Mouse (Mus musculus) CD4-positive helper T cell, adult 2 months (primary cell): ENCODE measurements around the gene Plcl1.

ENCODE experiments used
- DNase-seq: peaks from one replicate; pipeline ENCODE4 v3.0.0-alpha.2; 2012; ENCODE audit warnings: low read depth, missing footprints, low spot score

Plcl1 gene

GRCm38 (mm10) chr1:55405272-55406022 lies at the start of gene Plcl1:
Gene Plcl1, plus strand, starts transcription at chr1:55405921.
- peak; percentile 96 for DNase-seq

GRCm38 (mm10) chr1:55362634-55363033 lies 43.1 kb upstream of the Plcl1 start:
- peak; percentile 8 for DNase-seq

DNA sequence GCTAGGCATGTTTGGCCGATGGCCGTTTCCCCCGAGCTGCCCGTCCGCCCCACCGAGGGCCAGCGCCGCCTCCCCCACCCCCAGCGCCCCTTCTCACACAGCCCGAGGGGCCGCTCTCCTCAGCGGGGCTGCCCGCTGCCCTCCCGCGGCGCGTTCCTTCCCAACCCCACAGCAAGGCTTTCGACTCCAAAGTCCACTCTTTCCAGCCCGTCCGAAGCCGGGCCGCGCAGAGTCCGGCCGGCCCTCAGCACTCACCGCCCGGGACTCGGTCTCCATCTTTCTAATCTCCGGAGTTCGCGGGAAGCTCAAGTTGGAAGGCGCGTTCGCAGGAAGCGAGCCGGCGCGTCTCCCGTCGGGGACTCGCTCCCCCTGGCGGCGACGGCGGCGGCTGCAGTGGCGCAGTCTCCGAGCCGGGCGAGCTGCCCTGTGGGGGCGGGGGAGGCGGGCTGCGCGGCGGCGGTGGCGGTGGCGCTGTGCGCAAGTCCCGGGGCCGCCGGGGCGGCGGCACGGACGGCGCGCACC lies 42.6 kb upstream of the Plcl1 start, which contains the start of gene Boll:
Gene Boll, minus strand, starts transcription at position 426 of the 522 bp plus-strand sequence.
- DNase-seq = peak; percentile 89

DNA sequence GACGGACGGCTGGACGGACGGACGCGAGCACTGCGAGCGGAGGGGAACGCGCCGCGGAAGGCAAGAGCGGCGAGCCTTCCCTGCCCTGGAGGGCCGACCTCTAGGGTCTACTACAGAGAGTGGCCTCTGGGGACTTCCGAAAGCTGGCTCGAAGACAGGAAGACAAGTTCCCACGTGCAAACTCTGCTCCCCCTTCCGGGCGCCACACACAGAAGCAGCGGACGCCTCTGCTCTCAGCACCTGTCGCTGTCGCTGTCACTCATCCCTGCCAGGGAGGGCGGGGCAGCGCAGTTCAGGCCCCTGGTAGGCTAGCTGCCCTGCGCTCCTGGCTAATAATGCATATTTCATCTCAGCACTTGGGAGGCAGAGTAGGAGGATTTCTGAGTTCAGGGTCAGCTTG lies 42.1 kb upstream of the Plcl1 start:
- DNase-seq = peak; percentile 89

DNA sequence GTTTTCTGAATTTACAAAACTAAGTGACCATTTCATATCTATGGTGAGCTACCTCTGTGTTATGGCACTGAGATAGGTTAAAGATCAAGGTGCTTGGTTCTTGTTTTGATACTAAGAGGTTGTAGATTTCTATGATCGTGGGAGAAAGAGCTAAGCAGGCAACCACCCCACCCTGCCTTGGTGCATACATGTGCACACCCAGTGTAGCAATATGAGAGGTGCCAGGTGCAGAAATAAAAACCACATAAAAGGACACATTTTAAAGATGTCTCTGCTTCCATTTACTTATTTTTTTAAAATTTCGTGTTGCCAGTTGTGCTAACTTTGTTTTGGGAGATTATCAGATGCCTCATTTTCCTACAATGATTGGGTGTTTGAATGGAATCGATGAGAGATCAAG lies 33.1 kb upstream of the Plcl1 start:
- DNase-seq = peak; percentile 31

DNA sequence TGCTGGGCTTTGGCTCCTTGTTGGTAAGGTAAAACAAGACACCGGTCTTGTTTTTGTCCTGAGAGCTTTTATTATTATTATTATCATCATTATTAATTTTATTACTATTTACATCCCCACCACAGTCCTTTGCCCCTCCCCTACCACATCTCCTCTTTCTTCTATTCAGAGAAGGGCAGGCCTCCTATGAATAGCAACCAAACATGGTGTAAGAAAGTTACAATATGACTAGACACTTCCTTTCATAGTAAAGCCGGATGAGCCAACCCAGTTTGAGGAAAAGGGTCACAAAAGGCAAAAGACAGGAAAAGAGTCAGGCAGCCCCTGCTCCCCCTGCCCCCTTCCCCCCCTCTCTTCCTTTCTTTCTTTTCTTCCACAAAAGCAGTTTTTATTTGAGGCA lies 25.2 kb upstream of the Plcl1 start:
- DNase-seq = no peak

GRCm38 (mm10) chr1:55383114-55383773 lies 22.5 kb upstream of the Plcl1 start:
- DNase-seq = peak; percentile 72

DNA sequence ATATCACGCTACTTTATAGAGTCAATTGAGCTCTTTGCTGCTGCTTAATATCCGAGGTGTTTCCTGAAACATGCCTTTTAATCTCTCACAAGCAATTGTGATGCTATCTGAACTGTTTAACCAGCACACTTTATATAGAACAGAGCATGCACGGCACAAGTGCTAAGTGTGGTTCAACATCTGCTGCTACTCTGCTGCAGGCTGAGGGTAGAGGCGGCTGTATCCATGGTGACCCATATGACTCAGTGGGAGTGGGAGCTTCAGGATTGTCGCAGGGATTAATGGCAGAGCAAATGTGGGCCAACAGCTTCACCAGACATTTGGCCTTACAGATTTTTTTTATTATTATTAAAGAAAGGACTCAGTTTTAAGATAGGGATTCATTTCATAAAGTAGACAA lies 5.8 kb upstream of the Plcl1 start:
- DNase-seq = no peak

GRCm38 (mm10) chr1:55404439-55404838 lies 1.3 kb upstream of the Plcl1 start:
- DNase-seq = peak; percentile 77

- DNase-seq = no peak
Observed at GRCm38 (mm10) chr1:55406023-55406413, 297 bp downstream of the Plcl1 start.

DNA sequence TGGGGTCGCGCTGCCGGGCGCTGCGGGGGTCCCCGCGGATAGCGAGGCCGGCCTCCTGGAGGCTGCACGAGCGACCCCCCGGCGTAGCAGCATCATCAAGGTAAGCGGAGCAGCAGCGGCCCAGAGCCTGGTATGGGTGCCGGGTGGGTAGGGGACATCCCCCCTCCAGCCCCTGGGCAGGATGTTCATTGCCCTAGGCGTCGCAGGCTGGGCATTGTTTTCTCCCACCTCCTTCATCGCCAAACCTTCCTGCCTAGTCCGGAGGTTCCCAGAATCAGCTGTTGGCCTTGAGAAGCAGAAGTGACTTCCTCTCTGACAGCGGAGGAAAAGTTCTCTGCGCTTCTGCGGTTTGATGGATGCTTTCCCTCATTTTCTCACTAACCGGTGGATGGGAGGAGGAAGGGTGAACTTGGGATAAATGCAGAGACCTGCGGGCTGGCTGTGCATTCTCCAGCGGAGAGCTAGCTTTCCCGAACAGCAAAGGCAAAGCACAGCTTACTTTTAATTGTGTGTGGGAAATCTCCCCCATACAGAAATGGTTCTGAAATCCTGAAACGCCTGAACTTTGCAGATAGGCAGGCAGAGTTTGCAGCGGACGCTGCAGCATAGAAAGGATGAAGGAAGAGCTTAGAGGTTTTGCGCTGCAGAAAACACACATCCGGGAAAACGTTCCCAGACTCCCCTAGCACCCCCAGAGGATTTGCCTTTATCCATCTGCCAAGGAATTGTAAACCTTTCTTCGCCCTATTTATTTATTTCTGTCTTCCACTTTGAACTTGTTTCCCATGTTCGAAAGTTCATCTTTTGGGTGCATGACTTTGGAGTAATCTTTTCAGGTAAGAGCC lies 1.0 kb downstream of the Plcl1 start:
- DNase-seq = no peak

DNA sequence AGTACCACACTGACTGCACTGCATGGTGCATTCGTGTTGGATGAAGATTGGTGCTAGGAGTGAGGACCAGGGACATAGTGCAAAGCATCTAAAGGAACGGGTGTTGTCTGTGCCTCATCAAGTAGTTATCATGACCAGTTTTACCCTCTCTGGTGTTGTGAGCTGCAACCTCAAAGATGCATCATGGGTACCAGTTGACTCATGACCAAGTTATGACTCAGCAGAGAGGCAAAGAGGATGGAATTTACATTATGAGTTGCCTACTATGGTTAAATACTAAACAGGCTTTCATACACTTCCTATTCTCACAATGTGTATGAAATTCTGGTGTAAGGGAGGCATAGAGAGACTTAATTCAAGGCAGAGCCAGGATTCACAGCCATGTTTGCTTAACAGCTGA lies 4.9 kb downstream of the Plcl1 start:
- DNase-seq = peak; percentile 26

DNA sequence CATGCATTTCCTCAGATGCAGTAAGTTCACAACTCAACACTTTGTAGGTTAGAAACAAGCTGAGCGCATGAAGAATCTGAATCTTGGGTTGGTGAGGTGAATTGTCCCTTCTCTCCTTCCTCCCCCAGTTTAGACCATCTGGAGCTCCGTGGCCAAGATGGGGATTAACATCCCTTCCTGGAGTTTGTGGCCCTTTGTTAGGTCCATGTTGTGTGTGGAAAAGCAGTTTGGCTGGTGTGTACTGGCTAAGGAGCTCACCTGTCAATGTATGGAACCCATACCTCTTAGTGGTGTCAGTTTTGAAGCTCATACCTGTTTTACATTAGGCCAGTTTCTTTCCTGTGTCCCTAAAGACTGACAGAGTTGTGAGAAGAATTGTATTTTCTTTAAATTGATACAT lies 5.4 kb downstream of the Plcl1 start:
- DNase-seq = no peak

DNA sequence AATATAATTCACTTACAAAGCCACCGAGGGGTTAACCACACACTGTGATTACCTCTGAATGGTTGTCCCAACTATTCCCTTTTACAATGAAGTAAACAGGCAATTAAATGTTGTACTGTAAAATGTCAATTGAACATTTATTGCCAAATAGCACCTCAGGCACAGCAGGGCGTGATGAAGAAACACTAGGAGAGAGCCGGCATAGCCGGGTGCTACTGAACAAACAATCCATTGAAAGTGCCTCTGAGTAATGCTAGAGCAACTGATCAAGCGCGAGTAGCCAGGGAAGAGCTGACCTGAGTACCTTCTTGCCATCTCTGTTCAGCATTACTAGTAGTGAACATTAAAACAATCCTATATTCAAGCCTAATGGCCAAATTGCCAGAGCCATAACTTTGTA lies 6.8 kb downstream of the Plcl1 start:
- no peak for DNase-seq

GRCm38 (mm10) chr1:55413534-55413933 lies 7.8 kb downstream of the Plcl1 start:
- no peak for DNase-seq

DNA sequence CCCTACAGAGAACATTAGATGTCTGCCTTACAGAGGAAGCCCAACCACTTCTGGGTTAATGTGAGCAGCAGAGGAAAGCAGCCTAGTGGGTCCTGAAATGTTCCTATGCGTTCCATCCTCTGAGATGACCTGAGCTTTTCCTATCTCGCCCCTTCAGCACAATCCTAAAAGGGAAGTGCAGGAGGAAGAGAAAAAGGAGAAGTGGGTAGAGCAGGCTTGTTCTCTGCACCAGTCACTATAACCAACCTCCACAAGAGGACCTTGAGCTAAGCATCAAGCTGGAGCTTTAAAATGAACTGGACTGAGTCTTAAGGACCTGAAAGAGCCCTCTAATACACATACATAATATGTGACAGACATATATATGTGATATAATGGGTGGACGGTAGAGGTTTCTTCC lies 13.2 kb downstream of the Plcl1 start:
- DNase-seq = no peak

- DNase-seq = no peak
Observed at GRCm38 (mm10) chr1:55427607-55428006, 21.9 kb downstream of the Plcl1 start.

DNA sequence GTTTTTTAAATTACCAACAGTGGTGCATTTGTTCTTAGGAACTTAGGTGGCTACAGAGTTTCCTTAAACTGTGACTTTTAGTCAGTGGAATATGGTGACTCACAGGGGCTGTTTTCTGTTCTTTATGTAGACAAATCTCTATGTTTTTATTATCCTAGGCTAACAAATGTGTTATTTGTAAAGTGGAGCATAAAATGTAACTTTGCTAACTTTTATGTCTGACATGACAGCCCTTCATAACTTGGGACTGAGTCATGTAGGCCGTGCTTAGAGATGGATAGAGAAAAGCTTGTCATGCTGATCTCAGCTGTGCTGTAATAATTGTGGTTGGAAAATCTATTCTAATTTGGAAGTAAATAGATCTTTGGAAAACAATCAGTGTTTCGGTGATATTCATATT lies 23.3 kb downstream of the Plcl1 start:
- DNase-seq = no peak

DNA sequence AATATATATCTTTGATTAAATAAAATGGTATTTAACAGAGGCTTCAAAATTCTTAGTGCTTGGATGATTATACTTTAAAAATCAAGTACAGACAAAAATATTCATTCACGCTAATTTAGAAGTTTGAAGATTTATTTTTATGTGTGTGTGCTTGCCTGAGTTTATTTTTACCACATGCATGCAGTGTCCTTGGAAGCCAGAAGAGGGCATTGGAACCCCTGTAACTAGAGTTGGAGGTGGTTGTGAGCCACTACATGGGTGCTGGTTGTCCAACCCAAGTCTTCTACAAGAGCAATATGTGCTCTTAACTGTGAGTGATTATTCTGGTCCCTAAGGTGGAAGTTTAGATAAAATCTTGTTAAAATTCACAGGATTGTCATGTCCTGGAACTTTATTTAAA lies 24.0 kb downstream of the Plcl1 start:
- no peak for DNase-seq

DNA sequence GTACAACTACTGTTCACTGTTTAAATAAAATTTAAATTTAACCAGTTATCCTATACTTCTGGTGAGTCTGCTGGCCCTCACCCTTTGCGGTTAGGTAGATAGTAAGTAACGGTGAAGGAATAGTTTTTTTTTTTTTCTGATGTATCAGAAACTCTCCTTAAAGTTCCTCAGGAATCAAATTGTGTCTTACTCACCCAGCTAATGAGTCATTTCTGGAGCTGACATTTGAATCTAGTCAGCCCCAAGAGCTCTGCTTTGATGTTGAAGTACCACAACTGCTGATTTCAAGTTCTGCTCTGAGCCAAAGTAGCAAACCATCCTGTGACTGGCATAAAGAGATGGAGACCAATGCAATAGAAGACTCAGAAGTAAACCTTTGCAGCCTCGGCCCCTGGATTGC lies 24.9 kb downstream of the Plcl1 start:
- DNase-seq = peak; percentile 55

DNA sequence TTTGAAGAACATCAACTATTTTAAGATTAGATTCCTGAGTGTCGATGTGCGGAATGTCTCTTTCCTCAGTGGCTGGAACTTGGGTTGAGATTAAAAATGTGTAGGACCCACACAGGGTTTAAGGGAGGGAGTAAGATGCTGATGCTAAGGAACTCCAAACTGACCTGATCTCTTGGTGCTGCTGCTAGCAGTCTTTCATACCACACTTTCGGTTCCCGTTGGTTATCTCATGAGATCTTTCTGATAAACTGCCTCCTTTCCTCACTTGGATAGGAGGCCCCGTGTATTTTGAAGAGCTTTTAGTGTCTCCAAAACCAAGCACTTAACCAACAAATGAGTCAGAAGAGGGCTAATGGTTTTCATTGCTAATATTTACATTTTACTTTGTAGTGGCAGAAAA lies 30.9 kb downstream of the Plcl1 start:
- peak; percentile 37 for DNase-seq

- DNase-seq = no peak
Observed at GRCm38 (mm10) chr1:55437095-55437494, 31.4 kb downstream of the Plcl1 start.
